Mouse (Mus musculus) hindbrain, embryonic 16.5 days (tissue): Measurements from ENCODE around the gene Srrm3. TPM values are rescaled to one million over a fixed set of nuclear protein-coding genes. Genes with fewer than 3 reads are reported as not detected.

Experiments
- ATAC-seq: fragments of 200-750 bp; cut with Nextera tagmentation; 2 replicates; pipeline ENCODE4 v1.8.0; 2017; ENCODE audit warnings: moderate TSS enrichment, moderate library complexity
- H3K27ac ChIP-seq: fragments of 300-500 bp; sonication (generic); 2 replicates; pipeline ENCODE4 v1.5.1; 2014; ENCODE audit warnings: low read depth, mild to moderate bottlenecking, control low read depth, low read length, moderate library complexity
- H3K27me3 ChIP-seq: fragments of 300-500 bp; sonication (generic); replicated peaks from 2 replicates; pipeline ENCODE4 v1.6.1; 2014; ENCODE audit warnings: low read length; ENCODE audit not compliant: control insufficient read depth, insufficient read depth
- H3K36me3 ChIP-seq: fragments of 300-500 bp; sonication (generic); 2 replicates; pipeline ENCODE4 v1.6.1; 2014; ENCODE audit warnings: mild to moderate bottlenecking, low read length, moderate library complexity, mixed read lengths; ENCODE audit not compliant: control insufficient read depth, insufficient read depth
- H3K4me1 ChIP-seq: fragments of 300-500 bp; sonication (generic); 2 replicates; pipeline ENCODE4 v1.6.1; 2014; ENCODE audit warnings: low read depth, low read length; ENCODE audit not compliant: control insufficient read depth, insufficient read depth
- H3K4me2 ChIP-seq: fragments of 300-500 bp; sonication (generic); 2 replicates; pipeline ENCODE4 v1.6.1; 2014; ENCODE audit warnings: mild to moderate bottlenecking, low read length, control low read depth, moderate library complexity
- H3K4me3 ChIP-seq: fragments of 300-500 bp; sonication (generic); 2 replicates; pipeline ENCODE4 v1.5.1; 2014; ENCODE audit warnings: mild to moderate bottlenecking, low read length, control low read depth, moderate library complexity
- H3K9ac ChIP-seq: fragments of 300-500 bp; sonication (generic); 2 replicates; pipeline ENCODE4 v1.6.1; 2014; ENCODE audit warnings: low read depth, mild to moderate bottlenecking, control low read depth, low read length, moderate library complexity
- H3K9me3 ChIP-seq: fragments of 300-500 bp; sonication (generic); 2 replicates; pipeline ENCODE4 v1.6.1; 2014; ENCODE audit warnings: mild to moderate bottlenecking, low read length, moderate library complexity; ENCODE audit not compliant: control insufficient read depth
- WGBS: fragments of 180-500 bp; shearing (Covaris S2); extraction: QIAGEN DNeasy Blood & Tissue Kit; methylation state at CpG from one replicate; pipeline ENCODE4 v1.1.7; 2014; 5-methylcytosine and 5-hydroxymethylcytosine counted together
- polyA plus RNA-seq: library from polyadenylated mRNA; unstranded; fragments of >200 nt; fragmentation: Nextera tagmentation; extraction: Ambion mirVana; gene quantifications from 2 replicates; pipeline ENCODE4 v1.2.1, GENCODE M21; 2015

The Srrm3 gene
- polyA plus RNA-seq: 59.7 and 65.9 TPM in 2 replicates

GRCm38 (mm10) chr5:135806555-135807262 is at the start of gene Srrm3:
Srrm3 (plus strand) TSS chr5:135806890.
- ATAC-seq: peak; percentile 67
- H3K27ac ChIP-seq: peak within 1 kb of the TSS; percentile 63
- 4% methylated on average over 29 of the region's 29 CpGs for WGBS
- peak within 1 kb of the TSS; percentile 52 for H3K4me3 ChIP-seq
- H3K4me2 ChIP-seq: peak within 1 kb of the TSS; percentile 71
- H3K36me3 ChIP-seq: no peaks in the 10 kb centered on the region
- H3K9ac ChIP-seq: peak within 1 kb of the TSS; percentile 82
- no peaks in the 10 kb centered on the region for H3K9me3 ChIP-seq
- no peaks in the 10 kb centered on the region for H3K27me3 ChIP-seq
- H3K4me1 ChIP-seq: peaks cover 14% of the 10 kb centered on the region

DNA sequence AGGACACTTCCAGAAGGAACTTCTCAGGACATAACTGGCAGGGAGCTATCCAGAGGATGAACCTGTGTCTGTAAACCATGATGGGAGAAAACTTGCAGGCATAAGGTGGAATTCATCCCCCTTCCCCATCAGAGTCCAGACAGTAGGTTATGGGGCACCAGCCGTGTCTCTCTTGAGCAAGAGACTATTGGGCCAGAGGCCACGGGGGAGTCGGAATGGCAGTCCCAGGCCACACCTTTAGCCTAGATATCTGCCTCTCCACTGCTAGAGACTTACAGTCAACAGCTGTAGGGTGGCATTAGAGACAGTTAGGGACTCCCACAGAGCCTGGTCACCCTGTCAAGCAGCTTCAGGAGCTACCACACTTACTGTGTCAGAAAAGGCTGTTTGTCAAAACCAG is 44.8 kb upstream of the Srrm3 start:
- Histone ChIP-seq H3K27ac (no peak overlapping the region), H3K4me2 (no peak overlapping the region), H3K4me3 (no peak overlapping the region), H3K9me3 (no peaks in the 10 kb centered on the region), H3K4me1 (no peaks in the 10 kb centered on the region), H3K9ac (no peak overlapping the region), H3K36me3 (no peaks in the 10 kb centered on the region), H3K27me3 (no peaks in the 10 kb centered on the region)
- WGBS: 86% methylated on average over 3 of the region's 3 CpGs
- no peak for ATAC-seq

DNA sequence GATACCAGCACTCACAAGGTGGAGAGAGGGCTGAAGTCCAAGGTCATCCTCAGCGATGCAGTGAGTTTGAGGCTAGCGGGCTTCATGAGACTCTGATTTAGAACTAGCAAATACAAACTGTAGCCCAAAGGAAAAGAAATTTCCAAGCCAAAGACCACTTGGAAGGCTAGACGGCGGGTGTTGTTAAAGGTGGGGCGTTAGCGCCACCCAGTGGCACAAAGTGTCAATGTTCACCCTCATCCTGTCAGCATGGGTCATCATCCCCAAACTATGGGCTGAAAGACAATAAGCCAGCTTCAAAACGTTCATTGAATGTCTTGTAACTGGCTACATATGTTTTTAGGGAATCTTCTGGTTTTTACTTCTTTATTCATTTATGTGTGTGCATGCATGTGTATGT is 43.2 kb upstream of the Srrm3 start:
- Histone ChIP-seq H3K9ac (no peak overlapping the region), H3K9me3 (no peaks in the 10 kb centered on the region), H3K4me1 (no peaks in the 10 kb centered on the region), H3K36me3 (no peaks in the 10 kb centered on the region), H3K27ac (no peak overlapping the region), H3K27me3 (no peaks in the 10 kb centered on the region), H3K4me2 (no peak overlapping the region), H3K4me3 (no peak overlapping the region)
- no peak for ATAC-seq
- 6% methylated on average over 7 of the region's 7 CpGs for WGBS

DNA sequence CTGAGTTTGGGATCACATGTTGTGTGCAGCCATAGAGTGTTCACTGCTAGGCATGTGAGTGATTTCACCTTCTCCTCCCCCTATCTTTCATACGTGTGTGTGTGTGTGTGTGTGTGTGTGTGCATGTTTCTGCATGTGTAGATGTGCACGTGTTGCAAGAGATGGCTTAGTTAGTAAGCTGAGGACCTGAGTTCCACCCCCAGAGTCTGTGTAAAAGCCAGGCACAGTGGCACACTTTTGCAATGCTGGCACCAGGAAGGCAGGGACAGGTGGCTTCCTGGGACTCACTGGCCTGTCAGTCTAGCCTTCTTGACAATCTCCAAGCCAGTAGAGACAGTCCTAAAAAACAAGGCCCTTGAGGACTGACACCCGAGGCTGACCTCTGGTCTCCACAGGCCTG is 41.7 kb upstream of the Srrm3 start:
- no peak overlapping the region for H3K27ac ChIP-seq
- no peaks in the 10 kb centered on the region for H3K27me3 ChIP-seq
- no peaks in the 10 kb centered on the region for H3K36me3 ChIP-seq
- H3K4me2 ChIP-seq: no peak overlapping the region
- no peak overlapping the region for H3K9ac ChIP-seq
- ATAC-seq: no peak
- no peaks in the 10 kb centered on the region for H3K4me1 ChIP-seq
- no peaks in the 10 kb centered on the region for H3K9me3 ChIP-seq
- 65% methylated on average over 3 of the region's 3 CpGs for whole genome bisulfite sequencing
- no peak overlapping the region for H3K4me3 ChIP-seq

DNA sequence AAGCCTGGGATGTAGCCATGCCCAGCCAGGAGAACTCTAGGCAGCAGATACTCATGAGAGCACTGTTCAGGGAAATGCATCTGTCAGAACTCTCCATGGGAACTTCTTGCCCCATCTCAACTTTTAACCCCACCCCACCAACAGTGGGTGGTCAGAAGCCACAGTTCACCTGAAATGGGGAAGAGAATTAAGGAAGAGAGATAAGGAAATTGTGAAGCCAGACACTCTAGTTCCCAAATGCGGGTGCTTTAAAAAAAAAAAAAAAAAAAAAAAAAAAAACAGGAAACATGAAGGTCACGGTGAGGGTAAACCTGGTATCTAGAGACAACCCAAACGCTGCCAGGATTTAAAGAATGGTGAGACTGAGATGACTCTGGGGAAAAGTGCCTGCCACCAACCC is 34.2 kb upstream of the Srrm3 start:
- Histone ChIP-seq H3K27ac (no peak overlapping the region), H3K9ac (no peak overlapping the region), H3K9me3 (no peaks in the 10 kb centered on the region), H3K4me3 (no peak overlapping the region), H3K4me1 (peaks cover 3% of the 10 kb centered on the region), H3K4me2 (no peak overlapping the region), H3K27me3 (no peaks in the 10 kb centered on the region), H3K36me3 (no peaks in the 10 kb centered on the region)
- ATAC-seq: no peak
- 75% methylated on average over 3 of the region's 3 CpGs for WGBS

DNA sequence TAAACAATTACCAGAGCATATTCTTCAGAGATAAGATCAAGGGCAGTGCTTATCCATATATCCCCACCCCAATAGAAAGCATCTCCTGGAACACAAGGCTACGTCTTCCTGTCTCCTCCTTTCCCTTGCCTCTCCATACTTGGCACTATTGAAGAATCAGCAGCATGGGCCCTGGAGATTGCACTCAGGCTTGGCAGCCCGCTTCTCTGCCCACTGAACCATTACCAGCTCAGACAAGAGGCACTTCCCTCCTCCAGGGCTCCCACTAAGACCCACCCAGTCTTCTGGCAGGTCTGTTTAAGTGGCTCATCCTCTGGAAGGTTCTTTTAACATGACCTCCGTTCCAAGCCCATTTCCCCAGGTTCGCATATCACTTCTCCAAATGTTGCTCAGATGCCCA is 30.1 kb upstream of the Srrm3 start:
- H3K27me3 ChIP-seq: no peaks in the 10 kb centered on the region
- peaks cover 18% of the 10 kb centered on the region for H3K4me1 ChIP-seq
- H3K4me3 ChIP-seq: no peak overlapping the region
- no peak for ATAC-seq
- H3K36me3 ChIP-seq: no peaks in the 10 kb centered on the region
- WGBS: 75% methylated on average over 4 of the region's 4 CpGs
- H3K9ac ChIP-seq: no peak overlapping the region
- H3K9me3 ChIP-seq: no peaks in the 10 kb centered on the region
- no peak overlapping the region for H3K27ac ChIP-seq
- H3K4me2 ChIP-seq: no peak overlapping the region

- no peaks in the 10 kb centered on the region for H3K27me3 ChIP-seq
- ATAC-seq: no peak; the same call in 1 of the 2 replicates
Measured at GRCm38 (mm10) chr5:135777796-135778470, 28.8 kb upstream of the Srrm3 start, which contains the start of gene Styxl1. Styxl1 (minus strand) TSS chr5:135778385.

DNA sequence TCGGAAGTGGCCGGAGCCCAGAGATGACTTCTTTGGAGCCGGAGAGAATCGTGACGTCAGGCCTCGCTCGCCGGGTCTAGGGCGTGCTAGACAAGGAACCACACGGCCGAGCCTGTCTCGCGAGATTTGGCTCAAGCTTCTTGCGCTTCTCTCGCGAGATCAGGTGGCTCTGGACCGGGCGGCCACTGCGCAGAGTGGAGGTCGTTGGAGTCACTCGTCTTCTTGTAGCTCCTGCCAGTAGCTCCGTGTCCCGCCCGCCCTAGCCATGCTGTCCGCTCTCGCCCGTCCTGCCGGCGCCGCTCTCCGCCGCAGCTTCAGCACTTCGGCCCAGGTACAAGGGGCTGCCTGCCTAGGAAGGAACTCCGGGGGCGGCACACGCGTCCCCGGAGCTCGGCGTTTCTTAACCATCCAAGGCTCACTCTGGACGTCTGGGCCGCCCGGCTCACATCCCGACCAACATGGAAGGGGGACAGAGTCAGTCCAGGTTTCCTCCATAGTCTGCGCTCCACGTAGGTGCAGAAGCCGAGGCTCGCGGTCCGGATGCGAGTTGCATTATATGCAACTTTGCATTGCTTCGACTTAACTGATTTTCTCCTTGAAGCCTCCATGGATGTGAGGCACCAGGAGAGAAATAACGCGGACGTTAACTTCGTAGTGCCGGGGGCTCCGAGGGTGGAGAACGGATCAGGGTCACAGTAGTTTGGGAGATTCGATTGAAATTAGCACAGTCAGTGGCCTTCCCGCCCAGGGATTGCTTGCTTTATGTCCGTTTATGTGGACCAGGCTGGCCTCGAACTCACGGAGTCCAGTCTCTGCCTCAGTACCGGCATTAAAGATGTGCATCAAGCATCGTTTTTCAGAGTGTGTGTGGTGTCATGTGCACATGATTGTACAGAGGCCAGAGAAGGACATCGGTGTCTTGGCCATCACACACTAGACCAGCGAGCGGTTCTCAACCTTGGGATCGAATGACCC is 27.9 kb upstream of the Srrm3 start, which contains the start of gene Mdh2:
Gene Mdh2, plus strand, starts transcription at position 10 of the 975 bp plus-strand sequence.
- peak within 1 kb of the TSS; percentile 93 for H3K27ac ChIP-seq
- no peaks in the 10 kb centered on the region for H3K9me3 ChIP-seq
- WGBS: 2% methylated on average over 59 of the region's 70 CpGs
- peak within 1 kb of the TSS; percentile 76 for H3K4me3 ChIP-seq
- no peaks in the 10 kb centered on the region for H3K27me3 ChIP-seq
- peaks cover 18% of the 10 kb centered on the region for H3K4me1 ChIP-seq
- H3K4me2 ChIP-seq: peak within 1 kb of the TSS; percentile 91
- peaks cover 8% of the 10 kb centered on the region; the same call in 1 of the 2 replicates for H3K36me3 ChIP-seq
- H3K9ac ChIP-seq: peak within 1 kb of the TSS; percentile 90
- ATAC-seq: peak; percentile 98

More at GRCm38 (mm10) chr5:135777796-135778470, 28.8 kb upstream of the Srrm3 start, which contains the start of gene Styxl1:
- Histone ChIP-seq H3K36me3 (peaks cover 6% of the 10 kb centered on the region; the same call in 1 of the 2 replicates), H3K4me3 (peak within 1 kb of the TSS; percentile 76), H3K9me3 (no peaks in the 10 kb centered on the region), H3K4me2 (peak within 1 kb of the TSS; percentile 91), H3K9ac (peak within 1 kb of the TSS; percentile 90), H3K27ac (peak within 1 kb of the TSS; percentile 93), H3K4me1 (peaks cover 18% of the 10 kb centered on the region)
- WGBS: under 1% methylated on average over 43 of the region's 45 CpGs
